Mouse (Mus musculus) testis, adult 2 months (tissue): ENCODE results near the gene Shank3. TPM values are rescaled to one million over a fixed set of nuclear protein-coding genes. Genes with fewer than 3 reads are reported as not detected.

Experiments used
- H3K27ac ChIP-seq: fragments of 200-500 bp; 2 replicates; pipeline ENCODE4 v1.5.1; 2012; ENCODE audit warnings: low read depth, low read length; ENCODE audit not compliant: control insufficient read depth, insufficient read depth
- H3K27me3 ChIP-seq: fragments of 200-500 bp; 2 replicates; pipeline ENCODE4 v1.6.1; 2012; ENCODE audit warnings: mild to moderate bottlenecking, low read length, moderate library complexity; ENCODE audit not compliant: control insufficient read depth, insufficient read depth
- H3K36me3 ChIP-seq: fragments of 200-500 bp; 2 replicates; pipeline ENCODE4 v1.6.1; 2012; ENCODE audit warnings: mild to moderate bottlenecking, low read length; ENCODE audit not compliant: control insufficient read depth, insufficient read depth
- H3K4me1 ChIP-seq: fragments of 200-500 bp; 2 replicates; pipeline ENCODE4 v1.6.1; 2012; ENCODE audit warnings: low read length; ENCODE audit not compliant: control insufficient read depth, insufficient read depth
- H3K4me3 ChIP-seq: fragments of 200-500 bp; 2 replicates; pipeline ENCODE4 v1.5.1; 2012; ENCODE audit warnings: low read depth, mild to moderate bottlenecking, low read length, moderate library complexity, mixed read lengths; ENCODE audit not compliant: control insufficient read depth
- CTCF ChIP-seq: fragments of 200-500 bp; IDR thresholded peaks from 2 replicates; pipeline ENCODE4 v1.5.1; 2012; ENCODE audit warnings: low read depth, mild to moderate bottlenecking, inconsistent platforms, low read length, moderate library complexity; ENCODE audit not compliant: control insufficient read depth, insufficient read depth, insufficient replicate concordance
- POLR2A ChIP-seq: fragments of 200-500 bp; IDR thresholded peaks from 2 replicates; pipeline ENCODE4 v1.6.1; 2012; ENCODE audit warnings: low read depth, mild to moderate bottlenecking, inconsistent platforms, low read length, moderate library complexity; ENCODE audit not compliant: control insufficient read depth
- polyA plus RNA-seq: library from polyadenylated mRNA; depleted of rRNA; stranded (reverse); fragments of >200 nt; gene quantifications from 2 replicates; pipeline ENCODE4 v1.2.3, GENCODE M21; 2012

Gene Shank3
- polyA plus RNA-seq, 1 experiment: 1.1 TPM

DNA sequence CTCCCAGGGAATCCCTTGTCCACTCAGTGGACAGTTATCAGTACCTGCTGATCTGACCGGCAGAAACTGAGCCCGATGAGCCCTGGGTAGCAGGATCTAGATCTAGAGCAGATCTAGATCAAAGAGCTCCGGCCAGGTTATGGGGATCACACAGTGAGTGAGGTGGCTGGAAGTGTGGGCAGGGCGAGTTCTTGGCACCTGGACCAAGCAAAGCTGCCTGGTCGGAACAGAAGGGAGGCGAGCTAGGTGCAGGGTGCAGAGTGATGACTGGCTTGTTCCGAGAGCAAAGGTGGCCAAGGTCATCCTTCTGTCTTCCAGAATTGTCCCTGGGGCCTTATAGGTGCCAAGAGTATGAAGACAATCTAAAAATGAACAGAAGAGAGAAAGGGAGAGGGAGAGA is 39.6 kb upstream of the Shank3 start:
- Histone ChIP-seq H3K27ac (no peak overlapping the region), H3K27me3 (no peaks in the 10 kb centered on the region), H3K4me3 (no peak overlapping the region), H3K36me3 (no peaks in the 10 kb centered on the region; the same call in 1 of the 2 replicates), H3K4me1 (peaks cover 7% of the 10 kb centered on the region)
- TF ChIP-seq CTCF (no peak), POLR2A (no peak)

- Histone ChIP-seq H3K27ac (no peak overlapping the region), H3K27me3 (no peaks in the 10 kb centered on the region), H3K4me1 (peaks cover 4% of the 10 kb centered on the region), H3K36me3 (no peaks in the 10 kb centered on the region; the same call in 1 of the 2 replicates), H3K4me3 (no peak overlapping the region)
- TF ChIP-seq POLR2A (no peak), CTCF (no peak)
These were observed 39.1 kb upstream of the Shank3 start for GRCm38 (mm10) chr15:89460298-89460697.

GRCm38 (mm10) chr15:89461321-89461720 is 38.1 kb upstream of the Shank3 start:
- Histone ChIP-seq H3K27me3 (no peaks in the 10 kb centered on the region), H3K4me1 (peaks cover 4% of the 10 kb centered on the region), H3K27ac (no peak overlapping the region), H3K36me3 (no peaks in the 10 kb centered on the region; the same call in 1 of the 2 replicates), H3K4me3 (no peak overlapping the region)
- TF ChIP-seq POLR2A (no peak), CTCF (no peak)

GRCm38 (mm10) chr15:89462176-89462575 is 37.2 kb upstream of the Shank3 start:
- H3K4me3 ChIP-seq: no peak overlapping the region
- H3K36me3 ChIP-seq: no peaks in the 10 kb centered on the region
- TF ChIP-seq CTCF (no peak), POLR2A (no peak)
- no peak overlapping the region for H3K27ac ChIP-seq
- H3K27me3 ChIP-seq: no peaks in the 10 kb centered on the region
- H3K4me1 ChIP-seq: peaks cover 4% of the 10 kb centered on the region

- Histone ChIP-seq H3K4me1 (no peaks in the 10 kb centered on the region; the same call in 1 of the 2 replicates), H3K27ac (no peak overlapping the region), H3K4me3 (no peak overlapping the region), H3K36me3 (no peaks in the 10 kb centered on the region), H3K27me3 (no peaks in the 10 kb centered on the region)
- TF ChIP-seq POLR2A (no peak), CTCF (no peak)
These were observed 35.8 kb upstream of the Shank3 start for GRCm38 (mm10) chr15:89463334-89464235.

DNA sequence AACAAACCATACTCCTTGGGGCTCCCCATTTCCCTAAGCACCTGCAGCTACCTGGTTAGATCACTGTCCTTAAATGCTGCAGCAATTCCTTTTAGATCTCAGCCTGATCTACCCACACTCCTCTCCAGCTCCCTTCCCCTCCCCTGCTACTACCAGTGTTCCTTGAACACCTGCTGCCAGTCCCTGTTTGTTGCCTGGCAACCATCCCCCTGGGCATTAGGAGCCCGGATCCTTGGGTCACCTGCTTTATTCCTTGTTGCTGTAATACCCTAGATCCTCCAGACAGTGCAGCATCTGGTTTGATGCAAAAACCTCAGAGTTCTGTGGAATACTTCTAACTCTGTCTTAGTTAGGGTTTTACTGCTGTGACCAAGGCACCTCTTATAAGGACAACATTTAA is 34.4 kb upstream of the Shank3 start:
- Histone ChIP-seq H3K4me1 (no peaks in the 10 kb centered on the region), H3K36me3 (no peaks in the 10 kb centered on the region), H3K27ac (no peak overlapping the region), H3K4me3 (no peak overlapping the region), H3K27me3 (no peaks in the 10 kb centered on the region)
- TF ChIP-seq POLR2A: no peak
- TF ChIP-seq CTCF: no peak

DNA sequence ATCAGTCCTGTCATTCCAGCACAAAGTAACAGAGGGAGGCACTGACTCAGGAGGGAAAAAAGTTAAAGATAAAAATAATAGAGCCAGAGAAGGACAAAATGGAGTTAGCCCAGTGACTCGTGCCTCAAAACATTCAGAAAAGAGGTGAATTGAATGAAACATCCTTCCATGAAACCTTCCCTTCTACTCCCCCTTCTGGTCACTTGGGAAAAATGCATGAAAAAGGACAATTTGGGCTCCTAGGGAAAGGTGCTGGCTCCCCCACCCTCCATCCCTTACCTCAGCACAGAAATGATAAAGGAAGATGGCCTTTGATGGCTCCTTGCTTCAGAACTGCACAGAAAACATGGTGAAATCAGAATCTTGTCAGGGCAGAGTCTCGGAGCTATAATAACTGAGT is 30.8 kb upstream of the Shank3 start:
- Histone ChIP-seq H3K36me3 (no peaks in the 10 kb centered on the region), H3K27me3 (no peaks in the 10 kb centered on the region), H3K27ac (no peak overlapping the region), H3K4me3 (no peak overlapping the region), H3K4me1 (no peaks in the 10 kb centered on the region)
- TF ChIP-seq CTCF (no peak), POLR2A (no peak)
